Mouse (Mus musculus) liver, postnatal 0 days (tissue): ENCODE results near the gene A730071L15Rik.

Experiments used
- CTCF ChIP-seq: sonication (generic); IDR thresholded peaks from 2 replicates; pipeline ENCODE4 v1.5.1; 2016; ENCODE audit warnings: antibody characterized with exemption, low read depth
- EP300 ChIP-seq: IDR thresholded peaks from 2 replicates; pipeline ENCODE4 v1.6.1; 2016; ENCODE audit warnings: antibody characterized with exemption, low read depth, mild to moderate bottlenecking

DNA sequence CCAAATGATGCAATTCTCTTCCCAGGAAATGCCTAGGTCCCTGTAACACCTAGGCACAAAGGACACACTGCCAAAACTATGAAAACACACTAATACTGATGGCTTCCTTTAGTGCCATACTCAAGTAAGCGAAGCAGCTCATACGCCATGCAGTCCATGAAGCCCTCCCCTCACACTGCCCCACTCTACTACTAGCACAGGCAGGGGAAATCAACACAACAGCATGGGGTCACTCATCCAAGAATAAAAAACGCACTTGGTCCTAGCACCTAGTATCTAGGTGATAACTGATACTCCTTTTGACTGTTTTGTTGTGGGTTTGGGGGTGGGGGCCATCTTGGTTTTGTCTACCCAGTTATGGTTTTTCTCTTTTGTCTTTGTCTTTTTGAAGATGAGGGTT, 12.4 kb upstream of the A730071L15Rik start:
- TF ChIP-seq CTCF (no peak), EP300 (no peak)
